Mouse (Mus musculus) E14TG2a.4 (cell line): ENCODE measurements around the gene Picalm.
A peak's percentile ranks its signal among the peaks of the same experiment; 100 is the strongest.

ENCODE experiments used
- H3K27me3 ChIP-seq: 2 replicates; pipeline ENCODE4 v1.6.1; 2014; ENCODE audit warnings: low read length, control low read depth; ENCODE audit not compliant: insufficient read depth
- H3K36me3 ChIP-seq: 2 replicates; pipeline ENCODE4 v1.6.1; 2014; ENCODE audit warnings: low read length, control low read depth; ENCODE audit not compliant: insufficient read depth
- H3K4me1 ChIP-seq: replicated peaks from 2 replicates; pipeline ENCODE4 v1.6.1; 2014; ENCODE audit warnings: low read depth, low read length, control low read depth
- H3K4me3 ChIP-seq: replicated peaks from 2 replicates; pipeline ENCODE4 v1.5.1; 2014; ENCODE audit warnings: mild to moderate bottlenecking, low read length
- H3K9me3 ChIP-seq: 2 replicates; pipeline ENCODE4 v1.6.1; 2014; ENCODE audit warnings: low read length, control low read depth
- CTCF ChIP-seq: conservative IDR thresholded peaks from 2 replicates; pipeline ENCODE4 v1.5.1; 2014; ENCODE audit warnings: low read length
- NANOG ChIP-seq: IDR thresholded peaks from 2 replicates; pipeline ENCODE4 v1.6.1; 2014; ENCODE audit warnings: borderline replicate concordance, low read length, mixed read lengths
- POU5F1 ChIP-seq: IDR thresholded peaks from 2 replicates; pipeline ENCODE4 v1.6.1; 2014; ENCODE audit warnings: low read length, borderline replicate concordance

Gene Picalm

DNA sequence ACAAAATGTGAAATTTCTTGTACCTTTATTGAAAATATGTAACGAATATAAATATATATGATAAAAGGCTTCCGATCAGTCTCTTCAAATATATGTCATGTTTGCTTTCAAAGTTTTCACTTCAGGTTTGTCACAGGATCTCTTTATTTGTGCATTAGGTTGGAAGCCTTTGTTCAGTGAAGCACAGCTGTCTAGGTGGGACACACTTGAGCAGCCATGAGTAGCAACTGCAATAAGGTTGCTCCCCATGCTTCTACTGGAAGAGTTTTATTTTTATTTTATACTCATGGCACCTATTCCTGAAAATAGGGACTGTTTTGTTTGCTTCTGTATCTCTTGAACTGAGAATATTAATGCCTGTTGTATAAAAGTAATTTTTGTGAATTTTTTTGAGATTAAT lies 14.3 kb downstream of the Picalm start:
- Histone ChIP-seq H3K9me3 (no peaks in the 10 kb centered on the region), H3K27me3 (no peaks in the 10 kb centered on the region), H3K4me1 (peaks cover 47% of the 10 kb centered on the region), H3K4me3 (no peak overlapping the region), H3K36me3 (0 out of 2 replicates have a peak, but pooled peaks cover 3% of the 10 kb centered on the region)
- no peak for TF ChIP-seq CTCF
- TF ChIP-seq NANOG = no peak
- TF ChIP-seq POU5F1 = no peak

DNA sequence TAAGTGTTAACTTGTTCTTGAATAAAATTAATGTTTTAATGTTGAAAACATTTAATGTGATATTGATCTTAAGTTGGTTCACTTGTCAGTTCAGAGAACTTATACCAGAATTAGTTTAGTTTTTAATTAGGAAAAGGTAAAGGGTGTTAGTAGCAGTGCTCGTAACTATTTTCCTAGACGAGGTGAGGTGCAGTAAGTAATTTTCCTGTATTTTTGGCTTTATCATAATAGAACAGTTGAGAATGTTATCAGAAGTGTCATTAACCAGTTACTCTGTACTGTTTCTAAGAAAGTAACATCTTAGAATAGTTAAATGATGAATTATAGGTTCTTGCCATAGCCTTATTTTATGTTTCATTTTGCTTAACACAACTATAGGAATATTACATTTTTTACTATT lies 15.0 kb downstream of the Picalm start:
- Histone ChIP-seq H3K4me1 (peaks cover 48% of the 10 kb centered on the region), H3K36me3 (0 out of 2 replicates have a peak, but pooled peaks cover 3% of the 10 kb centered on the region), H3K27me3 (no peaks in the 10 kb centered on the region), H3K9me3 (no peaks in the 10 kb centered on the region), H3K4me3 (no peak overlapping the region)
- TF ChIP-seq NANOG (no peak), CTCF (no peak), POU5F1 (no peak)

DNA sequence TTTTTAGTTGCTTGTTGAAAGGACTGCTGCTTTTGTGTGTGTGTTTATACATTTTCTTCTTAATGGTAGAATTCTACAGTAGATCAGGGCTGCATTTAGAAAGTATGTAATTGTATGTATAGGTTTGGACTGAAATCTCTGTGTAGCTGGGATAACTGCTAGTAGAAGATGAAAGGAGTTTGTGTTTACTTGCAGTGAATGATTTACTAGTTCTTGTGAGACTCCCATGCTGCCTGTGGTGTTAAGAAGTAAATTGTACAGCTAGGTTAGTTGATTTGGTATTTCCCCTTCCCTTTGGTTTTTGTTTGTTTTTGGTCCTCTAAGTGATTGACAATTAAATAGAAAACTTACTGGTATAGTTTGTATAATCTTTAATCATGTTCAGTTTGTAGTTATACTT lies 15.4 kb downstream of the Picalm start:
- Histone ChIP-seq H3K9me3 (no peaks in the 10 kb centered on the region), H3K4me1 (peaks cover 48% of the 10 kb centered on the region), H3K27me3 (no peaks in the 10 kb centered on the region), H3K4me3 (no peak overlapping the region), H3K36me3 (0 out of 2 replicates have a peak, but pooled peaks cover 3% of the 10 kb centered on the region)
- TF ChIP-seq NANOG (no peak), CTCF (no peak), POU5F1 (no peak)

DNA sequence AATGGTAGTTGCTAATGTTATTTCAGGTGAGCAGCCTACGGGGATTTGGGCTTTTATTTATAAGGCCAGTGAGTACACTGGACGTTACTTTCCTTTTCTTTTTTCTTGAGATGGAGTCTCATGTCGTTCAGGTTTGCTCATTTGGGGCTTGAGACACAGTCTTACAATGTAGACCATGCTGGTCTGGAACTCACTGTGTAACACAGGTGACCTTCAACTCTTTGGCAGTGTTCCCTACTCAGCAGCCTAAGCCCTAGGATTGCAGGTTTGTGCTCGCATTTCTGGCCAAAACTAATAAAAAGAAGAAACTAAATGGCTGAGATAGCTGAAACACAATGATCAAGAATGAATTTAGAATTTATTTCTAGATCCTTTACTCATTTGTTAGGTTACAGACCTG lies 15.9 kb downstream of the Picalm start:
- Histone ChIP-seq H3K27me3 (no peaks in the 10 kb centered on the region), H3K4me3 (no peak overlapping the region), H3K36me3 (0 out of 2 replicates have a peak, but pooled peaks cover 3% of the 10 kb centered on the region), H3K9me3 (no peaks in the 10 kb centered on the region), H3K4me1 (peaks cover 45% of the 10 kb centered on the region)
- TF ChIP-seq POU5F1 (no peak), CTCF (no peak), NANOG (no peak)

DNA sequence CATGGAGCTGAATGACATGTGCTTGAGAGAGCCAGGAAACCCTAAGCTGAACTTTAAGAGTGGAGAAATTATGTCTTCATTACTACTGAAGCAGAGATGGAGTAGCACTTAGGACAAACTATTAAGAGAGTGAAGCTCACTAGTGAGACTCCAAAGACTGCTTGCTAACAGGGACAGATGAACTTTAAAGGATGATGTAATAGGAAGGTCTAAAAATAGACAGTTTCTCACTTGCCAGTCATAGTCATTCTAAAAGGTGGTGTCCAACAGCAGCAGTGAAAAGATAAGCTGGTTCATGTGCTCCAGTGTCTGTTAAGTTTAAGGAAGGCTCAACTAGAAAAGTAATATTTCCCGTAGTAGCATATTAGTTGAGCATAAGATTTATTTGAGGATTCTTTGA lies 16.3 kb downstream of the Picalm start:
- TF ChIP-seq POU5F1 (no peak), NANOG (no peak), CTCF (no peak)
- 0 out of 2 replicates have a peak, but pooled peaks cover 3% of the 10 kb centered on the region for H3K36me3 ChIP-seq
- H3K4me3 ChIP-seq = no peak overlapping the region

DNA sequence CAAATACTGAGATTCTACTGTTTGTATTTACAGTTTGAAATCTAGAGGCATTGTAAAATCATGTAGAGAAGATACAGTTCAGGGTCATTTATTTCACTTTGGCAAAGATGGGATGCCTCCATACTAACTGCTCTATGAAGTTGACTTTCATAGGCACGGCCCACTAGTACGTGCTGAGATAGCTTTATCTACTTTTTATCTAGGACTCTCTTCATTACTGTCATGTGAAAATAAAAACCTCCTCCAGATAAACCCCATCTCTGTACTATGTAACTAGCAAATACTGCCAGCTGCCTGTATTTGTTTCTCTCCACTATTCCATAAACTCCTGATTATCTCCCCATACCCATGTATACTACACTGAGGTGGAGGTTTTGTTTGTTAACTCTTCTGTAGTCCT lies 18.0 kb downstream of the Picalm start:
- Histone ChIP-seq H3K27me3 (no peaks in the 10 kb centered on the region), H3K9me3 (no peaks in the 10 kb centered on the region)

More for the DNA sequence above, 16.3 kb downstream of the Picalm start:
- Histone ChIP-seq H3K9me3 (no peaks in the 10 kb centered on the region), H3K27me3 (no peaks in the 10 kb centered on the region), H3K4me1 (peaks cover 41% of the 10 kb centered on the region)

DNA sequence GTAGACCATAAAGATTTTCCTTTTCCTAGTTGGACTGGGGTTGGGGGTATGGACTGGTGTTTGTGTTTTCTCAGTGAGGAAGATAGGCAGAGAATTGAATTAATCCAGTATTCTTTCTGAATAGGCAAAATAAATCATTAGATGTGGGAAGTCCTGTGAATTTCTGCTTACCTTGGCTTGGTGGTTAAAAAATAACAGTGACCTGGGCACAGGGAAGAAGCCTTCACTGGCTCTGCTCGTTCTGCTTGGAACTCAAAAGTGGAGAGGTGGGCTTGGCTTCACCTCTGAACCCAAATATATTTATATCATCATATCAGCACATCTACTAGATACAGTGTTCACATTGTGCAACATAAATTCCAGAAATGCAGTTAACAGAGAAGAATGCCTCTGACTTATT lies 18.5 kb downstream of the Picalm start:
- Histone ChIP-seq H3K4me1 (peaks cover 36% of the 10 kb centered on the region), H3K27me3 (no peaks in the 10 kb centered on the region), H3K36me3 (peaks cover 10% of the 10 kb centered on the region), H3K9me3 (no peaks in the 10 kb centered on the region), H3K4me3 (no peak overlapping the region)
- TF ChIP-seq NANOG = no peak
- TF ChIP-seq CTCF = no peak
- no peak for TF ChIP-seq POU5F1

More for the DNA sequence above, 18.0 kb downstream of the Picalm start:
- no peak for TF ChIP-seq NANOG
- TF ChIP-seq CTCF = no peak
- no peak for TF ChIP-seq POU5F1
- H3K36me3 ChIP-seq = peaks cover 10% of the 10 kb centered on the region
- H3K4me1 ChIP-seq = peaks cover 38% of the 10 kb centered on the region
- no peak overlapping the region for H3K4me3 ChIP-seq

DNA sequence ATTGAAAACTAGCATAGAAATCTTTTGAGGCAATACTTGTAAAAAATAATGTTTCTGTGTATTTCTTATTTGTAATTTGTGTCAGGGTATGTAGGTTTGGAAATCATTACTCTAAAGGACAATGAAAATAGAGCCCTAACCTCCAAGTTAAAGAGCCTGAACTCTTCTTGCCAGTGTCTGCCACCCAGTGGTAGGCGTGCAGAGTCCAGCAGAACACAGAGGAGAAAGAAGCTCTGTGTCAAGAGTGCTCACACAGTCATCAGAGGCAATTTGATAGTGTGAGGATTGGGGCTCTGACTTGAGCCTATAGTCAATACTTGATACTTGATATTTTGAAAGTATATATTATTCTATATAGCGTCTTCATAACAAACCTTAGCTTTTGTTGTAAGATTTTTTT lies 20.3 kb downstream of the Picalm start:
- TF ChIP-seq POU5F1 (no peak), CTCF (peak; percentile 27; the same call in 1 of the 2 replicates)
- Histone ChIP-seq H3K36me3 (peaks cover 10% of the 10 kb centered on the region), H3K4me1 (peaks cover 30% of the 10 kb centered on the region), H3K27me3 (no peaks in the 10 kb centered on the region), H3K9me3 (no peaks in the 10 kb centered on the region), H3K4me3 (no peak overlapping the region)

DNA sequence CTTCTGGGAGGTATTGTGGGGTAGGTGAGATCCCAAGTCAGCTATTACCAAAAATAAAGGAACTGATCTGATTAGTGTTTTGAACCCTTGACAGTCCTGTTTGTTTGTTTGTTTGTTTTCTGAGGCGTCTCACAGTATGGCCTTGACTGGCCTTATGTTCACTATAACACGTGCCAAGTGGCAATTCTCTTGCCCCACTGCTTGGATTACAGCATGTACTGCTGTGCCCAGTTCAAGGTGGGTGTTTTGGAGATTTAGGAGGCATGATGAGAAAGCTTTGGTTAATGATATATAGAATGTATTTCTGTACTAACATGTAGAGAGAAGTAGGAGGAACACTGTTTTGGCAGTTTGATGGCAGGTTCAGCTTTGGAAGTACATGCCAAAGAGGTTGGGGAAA lies 28.0 kb downstream of the Picalm start:
- H3K4me1 ChIP-seq = peaks cover 14% of the 10 kb centered on the region
- H3K36me3 ChIP-seq = peaks cover 25% of the 10 kb centered on the region
- H3K9me3 ChIP-seq = no peaks in the 10 kb centered on the region
- no peak for TF ChIP-seq NANOG
- TF ChIP-seq CTCF = no peak
- no peak for TF ChIP-seq POU5F1
- H3K4me3 ChIP-seq = no peak overlapping the region
- H3K27me3 ChIP-seq = no peaks in the 10 kb centered on the region
